Mouse (Mus musculus) lung, adult 2 months (tissue): ENCODE data around the gene Pafah2.

Experiments used
- CTCF ChIP-seq: fragments of 200-500 bp; IDR thresholded peaks from 2 replicates; pipeline ENCODE4 v1.5.1; 2011; ENCODE audit warnings: mild to moderate bottlenecking, low read length, control low read depth; ENCODE audit not compliant: insufficient read depth
- POLR2A ChIP-seq: fragments of 200-500 bp; IDR thresholded peaks from 2 replicates; pipeline ENCODE4 v1.6.1; 2011; ENCODE audit warnings: low read depth, mild to moderate bottlenecking, control low read depth, low read length, borderline replicate concordance; ENCODE audit errors: extremely low read depth

- TF ChIP-seq POLR2A (no peak), CTCF (no peak)
Observed at GRCm38 (mm10) chr4:134400206-134400605, 4.1 kb downstream of the Pafah2 start.
